Mouse (Mus musculus) heart, embryonic 14.5 days (tissue): ENCODE results near the gene Atg10. TPM values are rescaled to one million over a fixed set of nuclear protein-coding genes. Genes with fewer than 3 reads are reported as not detected.
"Not testable (repeated sequence)": the region's sequence is repeated elsewhere in the genome, so short reads cannot be mapped to it uniquely, and the experiment has no call there.

Experiments
- ATAC-seq: fragments of 200-750 bp; cut with Nextera tagmentation; 2 replicates; pipeline ENCODE4 v1.8.0; 2017; ENCODE audit warnings: low read depth, moderate TSS enrichment; ENCODE audit not compliant: insufficient number of reproducible peaks, insufficient read depth, low FRiP score
- H3K27ac ChIP-seq, 2 experiments: fragments of 200-500 bp in 1 of 2; fragments of 300-500 bp in 1 of 2; sonication (generic) in 1 of 2; replicated peaks in 1 of 2; 2 replicates each; pipeline ENCODE4 v1.5.1; 2012 to 2014; ENCODE audit warnings: low read depth in 2 of 2, low read length in 2 of 2, control low read depth in 1 of 2, mild to moderate bottlenecking in 1 of 2, mixed read lengths in 1 of 2; ENCODE audit not compliant: control insufficient read depth in 1 of 2, insufficient read depth in 1 of 2
- H3K27me3 ChIP-seq: fragments of 300-500 bp; sonication (generic); 2 replicates; pipeline ENCODE4 v1.6.1; 2014; ENCODE audit warnings: mild to moderate bottlenecking, low read length, control low read depth; ENCODE audit not compliant: control insufficient read depth, insufficient read depth
- H3K36me3 ChIP-seq: fragments of 300-500 bp; sonication (generic); 2 replicates; pipeline ENCODE4 v1.6.1; 2014; ENCODE audit warnings: mild to moderate bottlenecking, control low read depth, low read length, mixed read lengths; ENCODE audit not compliant: control insufficient read depth, insufficient read depth
- H3K4me1 ChIP-seq, 2 experiments: fragments of 200-500 bp in 1 of 2; fragments of 300-500 bp in 1 of 2; sonication (generic) in 1 of 2; 2 replicates each; pipeline ENCODE4 v1.6.1; 2012 to 2014; ENCODE audit warnings: low read length in 2 of 2, control low read depth in 1 of 2, mixed read lengths in 1 of 2; ENCODE audit not compliant: control insufficient read depth in 2 of 2, insufficient read depth in 2 of 2
- H3K4me2 ChIP-seq: fragments of 300-500 bp; sonication (generic); 2 replicates; pipeline ENCODE4 v1.6.1; 2014; ENCODE audit warnings: mild to moderate bottlenecking, low read length
- H3K4me3 ChIP-seq, 2 experiments: fragments of 200-500 bp in 1 of 2; fragments of 300-500 bp in 1 of 2; sonication (generic) in 1 of 2; 2 replicates each; pipeline ENCODE4 v1.5.1; 2012 to 2014; ENCODE audit warnings: low read length in 2 of 2, mild to moderate bottlenecking in 2 of 2, control low read depth in 1 of 2, low read depth in 1 of 2, moderate library complexity in 1 of 2; ENCODE audit not compliant: control insufficient read depth in 1 of 2, insufficient read depth in 1 of 2
- H3K9ac ChIP-seq: fragments of 300-500 bp; sonication (generic); 2 replicates; pipeline ENCODE4 v1.6.1; 2014; ENCODE audit warnings: mild to moderate bottlenecking, low read length
- H3K9me3 ChIP-seq: fragments of 300-500 bp; sonication (generic); 2 replicates; pipeline ENCODE4 v1.6.1; 2016; ENCODE audit warnings: low read length, control low read depth; ENCODE audit not compliant: control insufficient read depth
- WGBS: fragments of 180-500 bp; shearing (Covaris S2); extraction: QIAGEN DNeasy Blood & Tissue Kit; methylation state at CpG from one replicate; pipeline ENCODE4 v1.1.7; 2014; 5-methylcytosine and 5-hydroxymethylcytosine counted together
- polyA plus RNA-seq: library from polyadenylated mRNA; unstranded; fragments of >200 nt; fragmentation: Nextera tagmentation; extraction: Ambion mirVana; gene quantifications from 2 replicates; pipeline ENCODE4 v1.2.1, GENCODE M21; 2014

Atg10 gene
- polyA plus RNA-seq, 1 experiment from 2014 or later = 36.4 TPM

DNA sequence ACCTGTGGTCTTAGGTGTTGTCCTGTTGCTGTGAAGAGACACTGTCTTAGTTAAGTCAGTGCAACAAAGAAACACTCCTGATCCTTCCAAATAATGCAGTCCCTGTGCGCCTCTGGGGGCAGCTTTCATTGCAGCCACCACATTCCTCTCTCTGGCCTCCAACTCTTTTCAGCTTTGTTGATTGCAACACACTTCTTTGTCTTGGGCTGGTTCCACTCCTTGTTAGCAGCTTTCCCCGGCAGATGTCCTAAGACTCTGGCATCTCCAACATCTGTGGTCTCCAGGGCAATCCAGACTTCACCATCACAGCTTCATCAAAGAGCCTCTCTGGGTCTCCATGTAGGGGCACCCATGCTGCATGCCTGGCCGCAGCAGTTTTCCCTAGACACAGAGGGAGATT lies 290.5 kb downstream of the Atg10 start:
- Histone ChIP-seq H3K27ac (no peak overlapping the region), H3K27me3 (no peaks in the 10 kb centered on the region), H3K4me2 (no peak overlapping the region), H3K9ac (no peak overlapping the region), H3K4me1 (no peaks in the 10 kb centered on the region), H3K36me3 (peaks cover 5% of the 10 kb centered on the region; the same call in 1 of the 2 replicates), H3K4me3 (no peak overlapping the region), H3K9me3 (no peaks in the 10 kb centered on the region)
- 74% methylated on average over 3 of the region's 3 CpGs for WGBS
- no peak for ATAC-seq

DNA sequence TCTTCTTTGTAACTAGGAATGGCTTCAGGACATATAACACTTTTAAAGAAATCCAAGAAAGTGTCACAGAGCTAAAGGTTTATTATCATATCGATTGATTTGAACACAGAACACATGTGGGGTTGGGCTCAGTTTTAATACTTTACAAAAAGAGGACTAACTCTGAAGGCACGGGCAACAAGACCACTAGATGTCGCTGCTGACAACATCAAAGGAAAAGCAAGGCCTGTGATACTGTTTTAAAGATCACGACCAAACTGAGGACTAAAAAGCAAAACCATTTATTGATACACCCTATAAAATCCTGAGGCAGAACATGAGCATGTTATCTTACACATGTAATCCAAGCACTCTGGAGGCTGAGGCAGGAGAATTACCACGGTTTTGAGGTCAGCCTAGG lies 293.9 kb downstream of the Atg10 start:
- H3K9ac ChIP-seq = no peak overlapping the region
- H3K4me1 ChIP-seq = no peaks in the 10 kb centered on the region
- H3K4me2 ChIP-seq = no peak overlapping the region
- no peaks in the 10 kb centered on the region for H3K9me3 ChIP-seq
- H3K4me3 ChIP-seq = no peak overlapping the region
- H3K27ac ChIP-seq = no peak overlapping the region
- H3K27me3 ChIP-seq = no peaks in the 10 kb centered on the region
- H3K36me3 ChIP-seq = peaks cover 35% of the 10 kb centered on the region
- 20% methylated on average over 5 of the region's 5 CpGs for WGBS
- ATAC-seq = no peak

DNA sequence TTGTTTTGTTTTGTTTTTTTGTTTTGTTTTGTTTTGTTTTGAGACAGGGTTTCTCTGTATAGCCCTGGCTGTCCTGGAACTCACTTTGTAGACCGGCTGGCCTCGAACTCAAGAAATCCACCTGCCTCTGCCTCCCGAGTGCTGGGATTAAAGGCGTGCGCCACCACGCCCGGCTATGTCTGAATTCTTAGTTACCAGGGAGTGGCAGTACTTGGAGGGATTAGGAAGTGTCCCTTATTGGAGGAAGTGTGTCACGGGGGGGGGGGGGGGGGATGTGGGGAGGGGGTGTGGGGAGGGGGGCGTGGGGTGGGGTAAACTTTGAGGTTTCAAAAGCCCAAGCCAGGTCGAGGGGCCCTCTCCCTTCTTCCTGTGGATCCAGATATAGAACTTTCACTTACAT lies 295.5 kb downstream of the Atg10 start:
- WGBS = 88% methylated on average over 9 of the region's 10 CpGs
- peaks cover 43% of the 10 kb centered on the region for H3K36me3 ChIP-seq
- not testable (repeated sequence) for H3K27me3 ChIP-seq, H3K4me1 ChIP-seq, ATAC-seq, H3K4me2 ChIP-seq, H3K27ac ChIP-seq, H3K9me3 ChIP-seq, H3K9ac ChIP-seq, H3K4me3 ChIP-seq

DNA sequence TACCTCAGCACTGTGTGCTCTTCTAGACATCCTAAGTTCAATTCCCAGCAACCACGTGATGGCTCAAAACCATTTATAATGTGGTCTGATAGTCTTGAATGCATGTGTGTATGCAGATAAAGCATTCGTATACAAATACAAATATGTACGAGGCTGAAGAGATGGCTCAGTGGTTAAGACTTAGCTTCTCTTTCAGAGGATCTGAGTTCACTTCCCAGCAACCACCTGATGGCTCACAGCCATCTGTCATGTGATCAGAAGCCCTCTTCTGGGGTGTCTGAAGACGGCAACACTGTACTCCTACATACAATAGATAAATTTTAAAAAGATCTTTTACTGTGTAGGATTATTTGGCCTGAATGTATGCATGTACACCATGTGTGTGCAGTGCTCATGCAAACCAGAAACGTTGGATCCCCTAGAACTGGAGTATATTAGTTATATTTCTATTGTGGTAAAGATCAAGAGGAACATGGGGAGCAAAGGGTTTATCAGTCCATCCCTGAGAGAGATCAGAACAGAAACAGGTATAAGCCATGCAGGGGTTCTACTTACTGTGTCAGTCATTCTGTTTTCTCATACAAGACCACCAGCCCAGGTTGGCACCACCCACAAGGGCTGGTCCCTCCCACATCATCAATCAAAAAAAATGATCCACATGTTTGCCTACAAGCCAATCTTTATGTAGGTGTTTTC lies 296.7 kb downstream of the Atg10 start:
- Histone ChIP-seq H3K4me2 (no peak overlapping the region), H3K9me3 (no peaks in the 10 kb centered on the region), H3K27me3 (no peaks in the 10 kb centered on the region), H3K27ac (no peak overlapping the region), H3K4me1 (no peaks in the 10 kb centered on the region), H3K36me3 (peaks cover 43% of the 10 kb centered on the region), H3K4me3 (no peak overlapping the region), H3K9ac (no peak overlapping the region)
- 68% methylated on average over 5 of the region's 5 CpGs for WGBS
- ATAC-seq = no peak

DNA sequence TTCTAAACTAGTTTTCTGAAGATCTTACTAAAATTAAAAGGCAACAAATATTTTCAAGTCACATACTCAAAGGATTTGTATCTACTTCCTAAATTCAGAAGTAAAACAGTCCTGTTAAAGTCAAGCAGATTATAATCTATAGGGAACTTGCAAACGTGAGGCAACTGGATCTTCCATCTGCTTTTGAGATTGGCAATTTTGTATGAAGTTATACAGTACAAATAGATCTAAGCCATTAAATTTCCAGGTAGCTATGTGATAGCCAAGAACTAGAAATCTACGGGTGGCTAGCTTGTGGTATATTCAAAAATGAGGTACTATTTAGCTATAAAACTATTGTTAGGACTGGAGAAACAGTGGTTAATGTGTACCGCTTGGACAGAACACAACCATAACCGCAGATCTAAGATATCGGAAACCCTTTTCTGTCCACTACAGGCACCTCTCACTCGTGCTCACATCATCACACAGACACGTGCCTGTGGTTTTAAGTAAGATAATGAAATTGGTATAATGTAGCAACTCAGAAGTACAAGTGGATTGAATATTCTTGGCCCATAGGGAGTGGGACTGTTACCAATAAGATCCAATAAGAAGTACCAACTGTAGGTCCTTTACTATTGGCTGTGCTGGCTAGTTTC lies 297.5 kb downstream of the Atg10 start:
- H3K9ac ChIP-seq = no peak overlapping the region
- no peaks in the 10 kb centered on the region for H3K9me3 ChIP-seq
- no peaks in the 10 kb centered on the region for H3K4me1 ChIP-seq
- no peak overlapping the region for H3K27ac ChIP-seq
- H3K36me3 ChIP-seq = peaks cover 43% of the 10 kb centered on the region
- H3K4me3 ChIP-seq = no peak overlapping the region
- WGBS = 75% methylated on average over 7 of the region's 7 CpGs
- H3K27me3 ChIP-seq = no peaks in the 10 kb centered on the region
- no peak for ATAC-seq
- H3K4me2 ChIP-seq = no peak overlapping the region

DNA sequence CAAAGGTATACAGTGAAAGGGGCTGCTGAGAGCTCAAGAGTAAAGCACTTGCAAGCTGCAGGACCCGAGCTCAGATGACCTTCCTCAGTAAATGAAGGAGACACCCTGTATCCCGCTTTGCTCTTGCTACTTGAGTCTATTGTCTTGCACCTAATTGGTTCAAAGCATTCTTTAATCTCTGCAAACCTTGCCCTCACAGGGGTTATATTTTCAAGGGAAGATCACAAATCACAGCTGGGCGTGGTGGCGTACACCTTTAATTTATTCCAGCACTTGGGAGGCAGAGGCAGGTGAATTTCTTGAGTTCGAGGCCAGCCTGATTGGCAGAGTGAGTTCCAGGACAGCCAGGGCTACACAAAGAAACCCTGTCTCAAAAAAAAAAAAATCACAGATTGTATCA lies 298.6 kb downstream of the Atg10 start:
- H3K4me3 ChIP-seq = no peak overlapping the region
- WGBS = 88% methylated on average over 5 of the region's 5 CpGs
- H3K27ac ChIP-seq = 0 out of 4 replicates have a peak overlapping the region, but pooled peaks of 1 of the 2 experiments have one; percentile 3

DNA sequence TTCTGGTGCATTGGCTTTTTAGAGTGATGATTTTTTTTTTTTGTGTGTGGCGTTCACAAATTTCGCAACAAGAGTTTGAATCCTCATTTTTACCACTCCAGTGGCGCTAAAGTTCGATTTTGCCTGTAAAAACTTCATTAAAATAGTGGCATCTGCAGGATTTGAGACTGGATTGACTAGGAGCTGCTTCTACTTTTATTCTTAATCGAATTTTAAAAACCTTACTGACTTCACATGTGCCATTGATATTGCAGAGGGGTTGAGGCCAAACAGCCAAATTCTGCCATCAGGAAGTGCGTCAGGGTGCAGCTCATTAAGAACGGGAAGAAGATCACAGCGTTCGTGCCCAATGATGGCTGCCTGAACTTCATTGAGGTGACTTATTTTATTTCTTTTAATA lies 299.7 kb downstream of the Atg10 start:
- Histone ChIP-seq H3K4me2 (peak overlapping the region; percentile 83), H3K36me3 (peaks cover 43% of the 10 kb centered on the region), H3K4me1 (no peaks in the 10 kb centered on the region), H3K4me3 (peak overlapping the region; percentile 66 to 86; a peak in 3 of 4 replicates), H3K27ac (0 out of 4 replicates have a peak overlapping the region, but pooled peaks of 1 of the 2 experiments have one; percentile 71), H3K9me3 (no peaks in the 10 kb centered on the region), H3K27me3 (no peaks in the 10 kb centered on the region), H3K9ac (peak overlapping the region; percentile 96)
- no peak for ATAC-seq
- WGBS = 51% methylated on average over 9 of the region's 9 CpGs

More for the DNA sequence above, 298.6 kb downstream of the Atg10 start:
- no peak overlapping the region for H3K4me2 ChIP-seq
- peaks cover 43% of the 10 kb centered on the region for H3K36me3 ChIP-seq
- no peak overlapping the region for H3K9ac ChIP-seq
- no peak for ATAC-seq
- H3K9me3 ChIP-seq = no peaks in the 10 kb centered on the region
- no peaks in the 10 kb centered on the region for H3K4me1 ChIP-seq
- no peaks in the 10 kb centered on the region for H3K27me3 ChIP-seq
